Mouse (Mus musculus) heart, postnatal 4 days (tissue): ENCODE results near the gene Itgb5. TPM values are rescaled to one million over a fixed set of nuclear protein-coding genes. Genes with fewer than 3 reads are reported as not detected.

ENCODE experiments used
- DNase-seq: peaks from one replicate; pipeline ENCODE4 v3.0.0; 2021
- total RNA-seq, 2 experiments: library from RNA; stranded (reverse); gene quantifications; 2 replicates each; pipeline ENCODE4 v1.2.3; 2021

Gene Itgb5
- total RNA-seq, 2 experiments from 2014 or later, result 70.1 to 76.9 TPM

DNA sequence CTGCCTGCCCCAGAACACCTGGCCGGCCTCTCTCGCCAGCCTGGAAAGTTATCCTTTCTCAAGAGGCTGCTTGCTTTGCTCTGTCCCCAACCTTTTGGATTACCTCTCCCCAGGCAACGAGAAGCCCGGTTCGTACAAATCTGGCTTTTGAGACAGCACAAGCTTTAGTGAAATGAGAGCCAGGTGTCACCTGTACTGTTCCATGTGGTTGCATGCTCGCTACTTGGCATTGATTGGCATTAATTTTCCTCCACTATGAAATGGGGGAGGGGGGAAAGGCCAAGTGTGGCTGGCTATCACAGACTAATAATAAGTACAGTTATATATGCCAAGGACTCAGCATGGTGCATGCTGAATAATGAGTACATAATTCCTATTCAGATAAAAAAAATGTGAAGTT lies 164.9 kb downstream of the Itgb5 start:
- no peak for DNase-seq

- no peak for DNase-seq
Measured at GRCm38 (mm10) chr16:33995496-33995895, 166.0 kb downstream of the Itgb5 start.

DNA sequence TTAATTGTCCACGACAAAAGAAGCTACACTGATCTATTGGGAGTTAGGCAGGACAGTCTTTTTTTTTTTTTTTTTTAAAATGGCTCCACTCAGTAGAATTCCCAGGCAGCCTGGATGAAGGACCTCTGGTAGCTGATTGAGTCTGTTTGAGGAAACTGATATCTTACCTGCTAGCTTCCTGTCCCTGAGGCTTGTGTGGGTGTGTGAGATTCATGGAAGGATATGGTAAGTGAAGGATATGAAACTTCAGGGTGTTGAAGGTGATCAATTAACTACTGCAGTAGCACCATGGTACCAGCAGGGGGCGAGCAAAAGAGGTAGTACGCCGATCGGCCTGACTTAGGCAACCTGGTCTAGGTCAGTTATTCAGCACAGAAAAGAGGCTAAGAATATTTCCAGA lies 166.6 kb downstream of the Itgb5 start:
- peak; percentile 69 for DNase-seq

- DNase-seq, result no peak
Measured at GRCm38 (mm10) chr16:33998011-33998410, 168.5 kb downstream of the Itgb5 start.

Other genes starting within 250 kb of the Itgb5 start
- gene Heg1, start 145.3 kb upstream of the Itgb5 start, total RNA-seq, result 100 to 1,000 TPM; 226 to 240 TPM
- gene Muc13, start 35.6 kb upstream of the Itgb5 start, total RNA-seq, result under 1 TPM; 0.12 to 0.20 TPM
- 10 to 100 TPM; 17.0 to 18.1 TPM for gene Umps, start 137.4 kb downstream of the Itgb5 start, total RNA-seq